In genomic region chr11:107513047-107513446, GRCm38 (mm10) we compare ENCODE assay signal across 10 mouse cellular contexts. TPM values are rescaled to one million over a fixed set of nuclear protein-coding genes. Genes with fewer than 3 reads are reported as not detected.
DNase-seq lines count a peak whose midpoint lies in the region; ATAC-seq and TF ChIP-seq lines count a peak whose summit lies in the region.
"Had no signal": no experiment of that assay in that cellular context is flagged by ENCODE, and none has a peak within 500 bp of the region (broad histone marks: within the 10 kb centered on the region; RNA-seq: fewer than 3 reads in every experiment).

No protein-coding gene starts in this region.

- no peak overlapping the region for H3K27ac ChIP-seq in hindbrain, embryonic 15.5 days (replicated peaks)
- no peak overlapping the region for H3K27ac ChIP-seq in hindbrain, embryonic 12.5 days
- H3K27ac ChIP-seq in midbrain, embryonic 10.5 days (replicated peaks), result 0 out of 2 replicates have a peak overlapping the region, but pooled peaks have one; percentile 6
- H3K27ac ChIP-seq in midbrain, embryonic 11.5 days (ENCODE audit: low read depth, low read length), result no peak overlapping the region
- peak overlapping the region; percentile 21 for H3K27ac ChIP-seq in heart, embryonic 13.5 days (replicated peaks)
- H3K27ac ChIP-seq in midbrain, postnatal 0 days (ENCODE audit: low read depth, low read length), result no peak overlapping the region
- H3K27ac ChIP-seq in lung, postnatal 0 days (ENCODE audit: low read length), result no peak overlapping the region
- H3K27ac ChIP-seq: macrophage had no signal

- no peak overlapping the region for H3K9ac ChIP-seq in hindbrain, embryonic 15.5 days
- no peak overlapping the region for H3K9ac ChIP-seq in hindbrain, embryonic 12.5 days
- no peak overlapping the region for H3K9ac ChIP-seq in midbrain, embryonic 11.5 days (ENCODE audit: low read length)
- H3K9ac ChIP-seq in heart, embryonic 13.5 days, result no peak overlapping the region
- H3K9ac ChIP-seq in midbrain, postnatal 0 days (replicated peaks; ENCODE audit: low read length, poor library complexity, severe bottlenecking), result no peak overlapping the region
- H3K9ac ChIP-seq in lung, postnatal 0 days (replicated peaks; ENCODE audit: low read depth), result no peak overlapping the region

- H3K9me3 ChIP-seq in hindbrain, embryonic 15.5 days, result no peaks in the 10 kb centered on the region
- H3K9me3 ChIP-seq in hindbrain, embryonic 12.5 days (replicated peaks), result no peaks in the 10 kb centered on the region
- no peaks in the 10 kb centered on the region for H3K9me3 ChIP-seq in midbrain, embryonic 10.5 days (replicated peaks)
- H3K9me3 ChIP-seq in midbrain, embryonic 11.5 days (ENCODE audit: control insufficient read depth, low read length), result no peaks in the 10 kb centered on the region
- no peaks in the 10 kb centered on the region for H3K9me3 ChIP-seq in heart, embryonic 13.5 days
- H3K9me3 ChIP-seq in midbrain, postnatal 0 days (ENCODE audit: low read length), result no peaks in the 10 kb centered on the region
- H3K9me3 ChIP-seq in lung, postnatal 0 days (ENCODE audit: low read length), result no peaks in the 10 kb centered on the region

- WGBS in hindbrain, embryonic 15.5 days, result 60% methylated on average over 10 of the region's 10 CpGs
- WGBS in hindbrain, embryonic 12.5 days, result 82% methylated on average over 10 of the region's 10 CpGs
- 87% methylated on average over 10 of the region's 10 CpGs for WGBS in midbrain, embryonic 10.5 days
- 89% methylated on average over 10 of the region's 10 CpGs for WGBS in midbrain, embryonic 11.5 days
- 59% methylated on average over 10 of the region's 10 CpGs for WGBS in heart, embryonic 13.5 days
- WGBS in midbrain, postnatal 0 days, result 53% methylated on average over 10 of the region's 10 CpGs
- 54% methylated on average over 10 of the region's 10 CpGs for WGBS in lung, postnatal 0 days

- no peak for DNase-seq in midbrain, embryonic 10.5 days (ENCODE audit: low spot score)
- no peak for DNase-seq in midbrain, embryonic 11.5 days (ENCODE audit: low spot score, missing footprints)
- DNase-seq in midbrain, postnatal 0 days (ENCODE audit: low spot score), result peak; percentile 64
- no peak for DNase-seq in spleen, postnatal 36 days (ENCODE audit: low spot score in 2 of 2)
- no peak for DNase-seq in lung, postnatal 0 days (ENCODE audit: low spot score)

- no peak overlapping the region for H3K4me2 ChIP-seq in hindbrain, embryonic 15.5 days
- H3K4me2 ChIP-seq in hindbrain, embryonic 12.5 days (replicated peaks), result no peak overlapping the region
- H3K4me2 ChIP-seq in midbrain, embryonic 11.5 days, result no peak overlapping the region
- 0 out of 2 replicates have a peak overlapping the region, but pooled peaks have one; percentile 4 for H3K4me2 ChIP-seq in heart, embryonic 13.5 days
- no peak overlapping the region for H3K4me2 ChIP-seq in midbrain, postnatal 0 days (ENCODE audit: low read depth, low read length, poor library complexity, severe bottlenecking)
- no peak overlapping the region for H3K4me2 ChIP-seq in lung, postnatal 0 days (replicated peaks; ENCODE audit: low read depth, low read length)

- TF ChIP-seq CTCF in midbrain, postnatal 0 days (IDR thresholded peaks at IDR 0.05), result no peak
- TF ChIP-seq CTCF in lung, postnatal 0 days (IDR thresholded peaks at IDR 0.05), result no peak

- peaks cover 8% of the 10 kb centered on the region; the same call in 1 of the 2 replicates for H3K27me3 ChIP-seq in hindbrain, embryonic 15.5 days
- H3K27me3 ChIP-seq in hindbrain, embryonic 12.5 days, result peaks cover 8% of the 10 kb centered on the region; the same call in 1 of the 2 replicates
- H3K27me3 ChIP-seq in midbrain, embryonic 10.5 days (ENCODE audit: low read depth, poor library complexity, severe bottlenecking), result peaks cover 8% of the 10 kb centered on the region; the same call in 1 of the 2 replicates
- no peaks in the 10 kb centered on the region for H3K27me3 ChIP-seq in midbrain, embryonic 11.5 days (ENCODE audit: control insufficient read depth, insufficient read depth, low read length)
- H3K27me3 ChIP-seq in heart, embryonic 13.5 days (replicated peaks), result peaks cover 5% of the 10 kb centered on the region; the same call in 1 of the 2 replicates
- H3K27me3 ChIP-seq in midbrain, postnatal 0 days (ENCODE audit: insufficient read depth, low read length), result no peaks in the 10 kb centered on the region
- no peaks in the 10 kb centered on the region for H3K27me3 ChIP-seq in lung, postnatal 0 days (replicated peaks; ENCODE audit: insufficient read depth, low read length)

- no peaks in the 10 kb centered on the region for H3K36me3 ChIP-seq in hindbrain, embryonic 15.5 days
- H3K36me3 ChIP-seq in hindbrain, embryonic 12.5 days, result no peaks in the 10 kb centered on the region
- no peaks in the 10 kb centered on the region for H3K36me3 ChIP-seq in midbrain, embryonic 10.5 days
- no peaks in the 10 kb centered on the region for H3K36me3 ChIP-seq in midbrain, embryonic 11.5 days (ENCODE audit: control insufficient read depth, insufficient read depth, low read length)
- H3K36me3 ChIP-seq in heart, embryonic 13.5 days, result no peaks in the 10 kb centered on the region
- no peaks in the 10 kb centered on the region for H3K36me3 ChIP-seq in midbrain, postnatal 0 days (ENCODE audit: insufficient read depth, low read length)
- no peaks in the 10 kb centered on the region for H3K36me3 ChIP-seq in lung, postnatal 0 days (ENCODE audit: insufficient read depth, low read length)

- peaks cover 16% of the 10 kb centered on the region for H3K4me1 ChIP-seq in hindbrain, embryonic 15.5 days (replicated peaks)
- peaks cover 16% of the 10 kb centered on the region for H3K4me1 ChIP-seq in hindbrain, embryonic 12.5 days
- peaks cover 17% of the 10 kb centered on the region for H3K4me1 ChIP-seq in midbrain, embryonic 10.5 days
- peaks cover 3% of the 10 kb centered on the region; the same call in 1 of the 2 replicates for H3K4me1 ChIP-seq in midbrain, embryonic 11.5 days (ENCODE audit: control insufficient read depth, insufficient read depth, low read length)
- H3K4me1 ChIP-seq in heart, embryonic 13.5 days, result peaks cover 23% of the 10 kb centered on the region
- H3K4me1 ChIP-seq in midbrain, postnatal 0 days (ENCODE audit: insufficient read depth, low read length), result 0 out of 2 replicates have a peak, but pooled peaks cover 6% of the 10 kb centered on the region
- H3K4me1 ChIP-seq in lung, postnatal 0 days (ENCODE audit: insufficient read depth, low read depth, low read length), result no peaks in the 10 kb centered on the region; the same call in 1 of the 2 replicates

- TF ChIP-seq EP300 in lung, postnatal 0 days (IDR thresholded peaks at IDR 0.05), result no peak

- ATAC-seq in hindbrain, embryonic 15.5 days (ENCODE audit: low FRiP score, low read depth), result 0 out of 2 replicates have a peak, but pooled peaks have one; percentile 27
- no peak for ATAC-seq in hindbrain, embryonic 12.5 days (ENCODE audit: low FRiP score)
- ATAC-seq in midbrain, embryonic 11.5 days (ENCODE audit: low FRiP score), result no peak
- ATAC-seq in heart, embryonic 13.5 days (ENCODE audit: extremely low read depth, insufficient number of reproducible peaks, low FRiP score, low TSS enrichment), result no peak
- ATAC-seq in midbrain, postnatal 0 days (ENCODE audit: low FRiP score), result no peak
- ATAC-seq in lung, postnatal 0 days, result no peak
- ATAC-seq: forebrain, embryonic 16.5 days had no signal

- no peak overlapping the region for H3K4me3 ChIP-seq in hindbrain, embryonic 15.5 days
- H3K4me3 ChIP-seq in hindbrain, embryonic 12.5 days, result no peak overlapping the region
- H3K4me3 ChIP-seq in midbrain, embryonic 10.5 days, result no peak overlapping the region
- H3K4me3 ChIP-seq in midbrain, embryonic 11.5 days (ENCODE audit: low read depth, low read length), result no peak overlapping the region
- H3K4me3 ChIP-seq in heart, embryonic 13.5 days, result no peak overlapping the region
- H3K4me3 ChIP-seq in midbrain, postnatal 0 days (ENCODE audit: low read depth, low read length), result no peak overlapping the region
- H3K4me3 ChIP-seq in lung, postnatal 0 days (ENCODE audit: low read depth, low read length), result no peak overlapping the region

RNA-seq across cellular contexts. Expression of gene Psmd12, which starts 33.8 kb away (rescaled TPM):
- polyA plus RNA-seq in hindbrain, embryonic 15.5 days (2015; fragmentation: Nextera tagmentation; extraction: Ambion mirVana), result 149 and 153 TPM in 2 replicates
- polyA plus RNA-seq in hindbrain, embryonic 12.5 days (2016; fragmentation: Nextera tagmentation; extraction: Ambion mirVana), result 172 and 177 TPM in 2 replicates
- 221 and 237 TPM in 2 replicates for polyA plus RNA-seq in midbrain, embryonic 10.5 days (2016; fragmentation: Nextera tagmentation; extraction: Ambion mirVana)
- polyA plus RNA-seq in midbrain, embryonic 11.5 days (2014; fragmentation: Nextera tagmentation; extraction: Ambion mirVana), result 232 and 254 TPM in 2 replicates
- 130 and 144 TPM in 2 replicates for polyA plus RNA-seq in heart, embryonic 13.5 days (2015; fragmentation: Nextera tagmentation; extraction: Ambion mirVana)
- 39.6 and 49.4 TPM in 2 replicates for total RNA-seq in midbrain, postnatal 0 days (2014; rRNA removed)
- 150 and 156 TPM in 2 replicates for polyA plus RNA-seq in midbrain, postnatal 0 days (2015; fragmentation: Nextera tagmentation; extraction: Ambion mirVana)
- 92.6 TPM in 2 replicates for polyA plus RNA-seq in lung, postnatal 0 days (2015; fragmentation: Nextera tagmentation; extraction: Ambion mirVana)

RNA-seq across cellular contexts. Expression of gene Helz, which starts 34.7 kb away (rescaled TPM):
- polyA plus RNA-seq in hindbrain, embryonic 15.5 days (2015; fragmentation: Nextera tagmentation; extraction: Ambion mirVana), result 15.4 and 16.8 TPM in 2 replicates
- 21.4 and 22.6 TPM in 2 replicates for polyA plus RNA-seq in hindbrain, embryonic 12.5 days (2016; fragmentation: Nextera tagmentation; extraction: Ambion mirVana)
- 19.0 and 21.6 TPM in 2 replicates for polyA plus RNA-seq in midbrain, embryonic 10.5 days (2016; fragmentation: Nextera tagmentation; extraction: Ambion mirVana)
- polyA plus RNA-seq in midbrain, embryonic 11.5 days (2014; fragmentation: Nextera tagmentation; extraction: Ambion mirVana), result 18.1 and 18.3 TPM in 2 replicates
- 12.1 and 13.7 TPM in 2 replicates for polyA plus RNA-seq in heart, embryonic 13.5 days (2015; fragmentation: Nextera tagmentation; extraction: Ambion mirVana)
- total RNA-seq in midbrain, postnatal 0 days (2014; rRNA removed), result 15.9 and 20.4 TPM in 2 replicates
- polyA plus RNA-seq in midbrain, postnatal 0 days (2015; fragmentation: Nextera tagmentation; extraction: Ambion mirVana), result 8.4 and 8.9 TPM in 2 replicates
- polyA plus RNA-seq in lung, postnatal 0 days (2015; fragmentation: Nextera tagmentation; extraction: Ambion mirVana), result 8.4 and 9.9 TPM in 2 replicates

RNA-seq across cellular contexts. Expression of gene Pitpnc1, which starts 42.5 kb away (rescaled TPM):
- 38.3 and 39.2 TPM in 2 replicates for polyA plus RNA-seq in hindbrain, embryonic 15.5 days (2015; fragmentation: Nextera tagmentation; extraction: Ambion mirVana)
- polyA plus RNA-seq in hindbrain, embryonic 12.5 days (2016; fragmentation: Nextera tagmentation; extraction: Ambion mirVana), result 36.5 and 37.1 TPM in 2 replicates
- polyA plus RNA-seq in midbrain, embryonic 10.5 days (2016; fragmentation: Nextera tagmentation; extraction: Ambion mirVana), result 20.4 and 26.1 TPM in 2 replicates
- polyA plus RNA-seq in midbrain, embryonic 11.5 days (2014; fragmentation: Nextera tagmentation; extraction: Ambion mirVana), result 29.9 and 32.1 TPM in 2 replicates
- polyA plus RNA-seq in heart, embryonic 13.5 days (2015; fragmentation: Nextera tagmentation; extraction: Ambion mirVana), result 9.3 and 9.9 TPM in 2 replicates
- 54.8 and 56.5 TPM in 2 replicates for total RNA-seq in midbrain, postnatal 0 days (2014; rRNA removed)
- polyA plus RNA-seq in midbrain, postnatal 0 days (2015; fragmentation: Nextera tagmentation; extraction: Ambion mirVana), result 50.5 and 54.0 TPM in 2 replicates
- 16.3 and 22.2 TPM in 2 replicates for polyA plus RNA-seq in lung, postnatal 0 days (2015; fragmentation: Nextera tagmentation; extraction: Ambion mirVana)

Comparison
In these comparisons a context has a peak if more than half of its experiments do, and no peak if none do; other contexts are left out.
1. H3K27ac ChIP-seq: peak in midbrain, embryonic 10.5 days (single experiment) and heart, embryonic 13.5 days (single experiment); none in hindbrain, embryonic 15.5 days (single experiment), hindbrain, embryonic 12.5 days (single experiment), midbrain, embryonic 11.5 days (single experiment), midbrain, postnatal 0 days (single experiment) and lung, postnatal 0 days (single experiment).